Mouse (Mus musculus) MEL (cell line): ENCODE results near the gene Osbpl11. TPM values are rescaled to one million over a fixed set of nuclear protein-coding genes. Genes with fewer than 3 reads are reported as not detected.
A peak's percentile ranks its signal among the peaks of the same experiment; 100 is the strongest.

ENCODE experiments used
- DNase-seq: peaks from one replicate; pipeline ENCODE4 v3.0.0; 2011; ENCODE audit warnings: low read depth, low spot score
- H3K27ac ChIP-seq: 2 replicates; pipeline ENCODE4 v1.5.1; 2012; ENCODE audit warnings: low read depth, mild to moderate bottlenecking, control low read depth, low read length, moderate library complexity; ENCODE audit not compliant: control insufficient read depth
- H3K27me3 ChIP-seq, 2 experiments: fragments of 150-350 bp in 1 of 2; sonication (generic) in 1 of 2; 2 replicates each; pipeline ENCODE4 v1.6.1; 2012; ENCODE audit warnings: low read length in 2 of 2, mild to moderate bottlenecking in 2 of 2, improper control_type of control experiment in 1 of 2, moderate library complexity in 1 of 2; ENCODE audit not compliant: insufficient read depth in 2 of 2, control insufficient read depth in 1 of 2
- H3K36me3 ChIP-seq, 2 experiments: 2 replicates each; pipeline ENCODE4 v1.6.1; 2012 to 2014; ENCODE audit warnings: low read length in 2 of 2, improper control_type of control experiment in 1 of 2, inconsistent platforms in 1 of 2, mild to moderate bottlenecking in 1 of 2; ENCODE audit not compliant: insufficient read depth in 2 of 2, control insufficient read depth in 1 of 2
- H3K4me1 ChIP-seq, 2 experiments: fragments of 150-350 bp in 1 of 2; sonication (generic) in 1 of 2; 2 replicates each; pipeline ENCODE4 v1.6.1; 2012; ENCODE audit warnings: low read length in 2 of 2, improper control_type of control experiment in 1 of 2, mild to moderate bottlenecking in 1 of 2; ENCODE audit not compliant: insufficient read depth in 2 of 2, control insufficient read depth in 1 of 2
- H3K4me3 ChIP-seq, 2 experiments: fragments of 150-350 bp in 1 of 2; sonication (generic) in 1 of 2; 2 replicates each; pipeline ENCODE4 v1.5.1; 2012; ENCODE audit warnings: low read depth in 2 of 2, low read length in 2 of 2, mild to moderate bottlenecking in 2 of 2, moderate library complexity in 2 of 2, control low read depth in 1 of 2, improper control_type of control experiment in 1 of 2; ENCODE audit not compliant: control insufficient read depth in 1 of 2, insufficient read depth in 1 of 2
- H3K79me2 ChIP-seq: 2 replicates; pipeline ENCODE4 v1.6.1; 2012; ENCODE audit warnings: mild to moderate bottlenecking, low read length, moderate library complexity; ENCODE audit not compliant: control insufficient read depth, poor library complexity, insufficient read depth
- H3K9ac ChIP-seq: 2 replicates; pipeline ENCODE4 v1.6.1; 2012; ENCODE audit warnings: low read depth, mild to moderate bottlenecking, control low read depth, low read length, moderate library complexity; ENCODE audit not compliant: control insufficient read depth, poor library complexity, severe bottlenecking
- H3K9me3 ChIP-seq: fragments of 150-350 bp; sonication (generic); replicated peaks from 2 replicates; pipeline ENCODE4 v1.6.1; 2012; ENCODE audit warnings: mild to moderate bottlenecking, low read length, improper control_type of control experiment, moderate library complexity; ENCODE audit not compliant: insufficient read depth
- CHD1 ChIP-seq: IDR thresholded peaks from 2 replicates; pipeline ENCODE4 v1.6.1; 2012; ENCODE audit warnings: low read depth, mild to moderate bottlenecking, inconsistent platforms, low read length, improper control_type of control experiment
- CTCF ChIP-seq, 3 experiments: IDR thresholded peaks in 2 of 3; conservative IDR thresholded peaks in 1 of 3; 2 replicates each; pipeline ENCODE4 v1.5.1; 2011 to 2012; ENCODE audit warnings: low read length in 3 of 3, low read depth in 2 of 3, mild to moderate bottlenecking in 2 of 3, improper control_type of control experiment in 1 of 3, inconsistent platforms in 1 of 3, mixed read lengths in 1 of 3, moderate library complexity in 1 of 3; ENCODE audit not compliant: control insufficient read depth in 1 of 3, insufficient read depth in 1 of 3, poor library complexity in 1 of 3, severe bottlenecking in 1 of 3
- ETS1 ChIP-seq: IDR thresholded peaks from 2 replicates; pipeline ENCODE4 v1.6.1; 2012; ENCODE audit warnings: low read depth, mild to moderate bottlenecking, inconsistent platforms, low read length, improper control_type of control experiment, moderate library complexity
- GATA1 ChIP-seq: IDR thresholded peaks from 2 replicates; pipeline ENCODE4 v1.6.1; 2011; ENCODE audit warnings: low read depth, low read length, improper control_type of control experiment
- MYB ChIP-seq: IDR thresholded peaks from 2 replicates; pipeline ENCODE4 v1.6.1; 2011; ENCODE audit warnings: mild to moderate bottlenecking, low read depth, low read length, improper control_type of control experiment
- POLR2AphosphoS2 ChIP-seq: IDR thresholded peaks from 2 replicates; pipeline ENCODE4 v1.6.1; 2011; ENCODE audit warnings: low read length, improper control_type of control experiment
- POLR2AphosphoS5 ChIP-seq: IDR thresholded peaks from 2 replicates; pipeline ENCODE4 v1.6.1; 2012; ENCODE audit warnings: low read depth, borderline replicate concordance, mild to moderate bottlenecking, inconsistent platforms, low read length, moderate library complexity, mixed read lengths
- RCOR1 ChIP-seq: IDR thresholded peaks from 2 replicates; pipeline ENCODE4 v1.6.1; 2012; ENCODE audit warnings: low read depth, mild to moderate bottlenecking, inconsistent platforms, low read length, improper control_type of control experiment
- UBTF ChIP-seq: IDR thresholded peaks from 2 replicates; pipeline ENCODE4 v1.6.1; 2012; ENCODE audit warnings: low read depth, mild to moderate bottlenecking, inconsistent platforms, low read length, improper control_type of control experiment, moderate library complexity, borderline replicate concordance; ENCODE audit not compliant: insufficient read depth
- USF1 ChIP-seq: IDR thresholded peaks from 2 replicates; pipeline ENCODE4 v1.6.1; 2014; ENCODE audit warnings: low read depth, mild to moderate bottlenecking, inconsistent platforms, low read length, improper control_type of control experiment, moderate library complexity
- ZC3H11A ChIP-seq: IDR thresholded peaks from 2 replicates; pipeline ENCODE4 v1.6.1; 2012; ENCODE audit warnings: low read depth, mild to moderate bottlenecking, inconsistent platforms, low read length, improper control_type of control experiment
- ZKSCAN1 ChIP-seq: IDR thresholded peaks from 2 replicates; pipeline ENCODE4 v1.6.1; 2012; ENCODE audit warnings: low read depth, mild to moderate bottlenecking, inconsistent platforms, low read length, improper control_type of control experiment, moderate library complexity
- ZNF384 ChIP-seq: IDR thresholded peaks from 2 replicates; pipeline ENCODE4 v1.6.1; 2012; ENCODE audit warnings: low read depth, mild to moderate bottlenecking, inconsistent platforms, low read length, improper control_type of control experiment
- polyA plus RNA-seq, 2 experiments: library from polyadenylated mRNA; stranded (reverse) in 1 of 2; unstranded in 1 of 2; fragments of >175 nt in 1 of 2; fragments of >200 nt in 1 of 2; gene quantifications; 2 replicates each; pipeline versions ENCODE4 v1.2.1 to v1.2.4; 2012; ENCODE audit warnings: low replicate concordance in 2 of 2, low read depth in 1 of 2; ENCODE audit not compliant: insufficient read length in 2 of 2, insufficient read depth in 1 of 2, missing spikeins in 1 of 2
- total RNA-seq: library from RNA; depleted of rRNA; stranded (reverse); fragments of 300-350 nt; gene quantifications from 2 replicates; pipeline ENCODE4 v1.2.3, GENCODE M21; 2012

Osbpl11 gene
- total and polyA plus RNA-seq, 3 experiments, result 6.9 to 10.3 TPM; not detected in 1

- Histone ChIP-seq H3K27ac (no peak overlapping the region), H3K79me2 (no peaks in the 10 kb centered on the region), H3K4me1 (peaks cover 0 to 4% of the 10 kb centered on the region in 2 experiments), H3K4me3 (no peak overlapping the region), H3K36me3 (no peaks in the 10 kb centered on the region), H3K27me3 (no peaks in the 10 kb centered on the region), H3K9ac (no peak overlapping the region)
- DNase-seq, result no peak
- TF ChIP-seq ZKSCAN1, result no peak
- TF ChIP-seq, all 39 proteins: peak for 0
- H3K9me3 ChIP-seq, result no peaks in the 10 kb centered on the region
These were observed 15.3 kb upstream of the Osbpl11 start for GRCm38 (mm10) chr16:33169471-33170034.

GRCm38 (mm10) chr16:33170716-33171587 is 13.9 kb upstream of the Osbpl11 start:
- no peak overlapping the region for H3K27ac ChIP-seq
- no peak for TF ChIP-seq UBTF
- TF ChIP-seq CTCF (IDR thresholded peaks at IDR 0.05 in 2 of 3, conservative IDR thresholded peaks at IDR 0.05 in 1 of 3; ENCODE audit: control insufficient read depth in 1 of 3, insufficient read depth in 1 of 3, low read depth in 2 of 3, low read length in 3 of 3, poor library complexity in 1 of 3, severe bottlenecking in 1 of 3), result no peak
- TF ChIP-seq GATA1, result peak; percentile 42; the same call in 1 of the 2 replicates
- TF ChIP-seq POLR2AphosphoS2, result no peak
- no peaks in the 10 kb centered on the region for H3K27me3 ChIP-seq
- no peaks in the 10 kb centered on the region for H3K79me2 ChIP-seq
- H3K9ac ChIP-seq, result no peak overlapping the region
- DNase-seq, result no peak
- no peaks in the 10 kb centered on the region for H3K36me3 ChIP-seq
- H3K9me3 ChIP-seq, result no peaks in the 10 kb centered on the region
- H3K4me1 ChIP-seq, result peaks cover 0 to 4% of the 10 kb centered on the region in 2 experiments
- H3K4me3 ChIP-seq, result no peak overlapping the region

- Histone ChIP-seq H3K9ac (no peak overlapping the region), H3K79me2 (no peaks in the 10 kb centered on the region), H3K4me3 (no peak overlapping the region), H3K27me3 (no peaks in the 10 kb centered on the region), H3K27ac (no peak overlapping the region), H3K9me3 (no peaks in the 10 kb centered on the region), H3K4me1 (peaks cover 0 to 4% of the 10 kb centered on the region in 2 experiments), H3K36me3 (no peaks in the 10 kb centered on the region)
- TF ChIP-seq USF1, result no peak
- no peak for TF ChIP-seq MYB
- TF ChIP-seq ZC3H11A, result no peak
- TF ChIP-seq ZNF384, result no peak
- TF ChIP-seq POLR2AphosphoS5, result no peak
- TF ChIP-seq ETS1, result no peak
- TF ChIP-seq RCOR1, result no peak
- TF ChIP-seq UBTF, result no peak
- TF ChIP-seq CHD1, result no peak
- DNase-seq, result no peak
These were observed 13.1 kb upstream of the Osbpl11 start for GRCm38 (mm10) chr16:33171800-33172199.
